Mouse (Mus musculus): Measurements from ENCODE around the gene Serpinb1a.

Gene Serpinb1a

DNA sequence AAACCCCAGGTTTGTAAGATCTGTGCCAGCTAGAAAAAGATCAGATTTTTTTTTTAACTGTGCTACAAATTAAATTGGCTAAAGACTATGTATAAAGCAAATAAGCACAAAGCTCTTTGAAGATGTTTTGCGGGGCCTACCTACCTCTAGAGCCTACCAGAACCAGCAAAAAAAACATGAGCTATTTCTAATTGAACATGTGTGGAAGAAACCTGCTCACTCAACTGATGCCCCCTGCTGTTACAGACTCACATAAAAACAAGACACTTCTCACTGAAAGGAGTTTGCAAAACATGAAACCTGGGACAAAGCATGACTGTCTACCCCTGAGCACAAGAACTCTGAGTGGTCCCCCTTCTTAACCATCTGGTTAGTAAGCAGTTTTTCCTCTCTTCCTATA lies 53.9 kb downstream of the Serpinb1a start:
- no peak for DNase-seq (ENCODE audit: low spot score)

DNA sequence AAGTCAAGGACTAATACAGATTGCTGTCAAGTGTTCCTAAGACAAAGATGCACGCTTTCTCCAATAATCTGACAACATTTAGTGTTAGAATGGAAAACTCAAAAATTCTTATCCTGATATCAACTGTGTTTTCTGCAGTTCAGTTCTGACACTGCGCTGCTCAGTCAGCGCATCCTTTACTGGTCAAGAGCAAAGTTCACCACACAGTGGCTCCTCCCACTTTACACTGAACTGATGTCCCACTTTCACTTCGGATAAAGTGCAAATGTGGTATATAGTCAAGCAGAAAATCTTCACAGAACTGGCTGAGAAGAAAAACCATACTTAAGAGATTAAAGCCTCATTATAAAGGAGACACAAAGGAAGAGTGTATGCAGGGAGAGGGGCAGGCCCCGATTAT lies 55.8 kb downstream of the Serpinb1a start:
- no peak for DNase-seq (ENCODE audit: low spot score)

DNA sequence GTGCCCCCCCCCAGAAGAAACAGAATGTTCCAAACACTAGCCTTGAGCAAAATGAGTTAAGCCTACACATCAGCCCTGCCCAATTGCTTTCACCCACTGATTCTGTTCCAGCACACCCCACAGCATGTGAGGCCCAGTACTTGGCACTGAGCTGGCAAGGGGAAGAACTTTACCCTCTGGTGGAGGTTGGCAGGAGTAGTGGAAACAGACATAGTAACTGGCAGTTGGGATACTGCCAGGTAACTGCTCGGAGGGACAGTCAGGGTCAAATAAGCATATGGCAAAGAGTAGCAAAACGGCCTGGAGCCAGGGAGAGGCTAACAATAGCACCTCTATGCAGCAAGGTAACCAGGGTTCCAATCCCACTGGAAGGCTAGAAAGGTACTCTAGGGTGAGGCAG lies 56.4 kb downstream of the Serpinb1a start:
- DNase-seq (ENCODE audit: low spot score) = no peak

Data from layer of hippocampus, adult 9-10 months (tissue).